Mouse (Mus musculus) intestine, embryonic 15.5 days (tissue): Measurements from ENCODE around the gene Spop. TPM values are rescaled to one million over a fixed set of nuclear protein-coding genes. Genes with fewer than 3 reads are reported as not detected.

Experiments
- ATAC-seq: fragments of 200-750 bp; cut with Nextera tagmentation; 2 replicates; pipeline ENCODE4 v1.8.0; 2017; ENCODE audit warnings: moderate TSS enrichment, moderate library complexity
- H3K27ac ChIP-seq: fragments of 300-500 bp; sonication (generic); 2 replicates; pipeline ENCODE4 v1.5.1; 2015; ENCODE audit warnings: mild to moderate bottlenecking, inconsistent platforms
- H3K27me3 ChIP-seq: fragments of 300-500 bp; sonication (generic); replicated peaks from 2 replicates; pipeline ENCODE4 v1.6.1; 2015; ENCODE audit warnings: inconsistent platforms
- H3K36me3 ChIP-seq: fragments of 300-500 bp; sonication (generic); 2 replicates; pipeline ENCODE4 v1.6.1; 2015; ENCODE audit warnings: inconsistent platforms
- H3K4me1 ChIP-seq: fragments of 300-500 bp; sonication (generic); replicated peaks from 2 replicates; pipeline ENCODE4 v1.6.1; 2015; ENCODE audit warnings: inconsistent platforms
- H3K4me2 ChIP-seq: fragments of 300-500 bp; sonication (generic); replicated peaks from 2 replicates; pipeline ENCODE4 v1.6.1; 2015; ENCODE audit warnings: mild to moderate bottlenecking, inconsistent platforms
- H3K4me3 ChIP-seq: fragments of 300-500 bp; sonication (generic); replicated peaks from 2 replicates; pipeline ENCODE4 v1.5.1; 2015; ENCODE audit warnings: inconsistent platforms
- H3K9ac ChIP-seq: fragments of 300-500 bp; sonication (generic); 2 replicates; pipeline ENCODE4 v1.6.1; 2015; ENCODE audit warnings: inconsistent platforms
- H3K9me3 ChIP-seq: fragments of 300-500 bp; sonication (generic); 2 replicates; pipeline ENCODE4 v1.6.1; 2016; ENCODE audit warnings: inconsistent platforms
- WGBS: fragments of 180-500 bp; shearing (Covaris S2); methylation state at CpG from one replicate; pipeline ENCODE4 v1.1.7; 2015; 5-methylcytosine and 5-hydroxymethylcytosine counted together
- polyA plus RNA-seq: library from polyadenylated mRNA; unstranded; fragments of >200 nt; fragmentation: Nextera tagmentation; extraction: Ambion mirVana; gene quantifications from 2 replicates; pipeline ENCODE4 v1.2.1, GENCODE M21; 2015

The Spop gene
- polyA plus RNA-seq, 1 experiment from 2014 or later = 130 TPM

GRCm38 (mm10) chr11:95507785-95508184, 93.9 kb downstream of the Spop start:
- Histone ChIP-seq H3K27me3 (peaks cover 13% of the 10 kb centered on the region), H3K9me3 (no peaks in the 10 kb centered on the region), H3K4me3 (no peak overlapping the region), H3K27ac (no peak overlapping the region), H3K4me1 (peaks cover 11% of the 10 kb centered on the region), H3K4me2 (no peak overlapping the region), H3K9ac (no peak overlapping the region), H3K36me3 (no peaks in the 10 kb centered on the region)
- WGBS = 72% methylated on average over 5 of the region's 5 CpGs
- ATAC-seq = no peak

DNA sequence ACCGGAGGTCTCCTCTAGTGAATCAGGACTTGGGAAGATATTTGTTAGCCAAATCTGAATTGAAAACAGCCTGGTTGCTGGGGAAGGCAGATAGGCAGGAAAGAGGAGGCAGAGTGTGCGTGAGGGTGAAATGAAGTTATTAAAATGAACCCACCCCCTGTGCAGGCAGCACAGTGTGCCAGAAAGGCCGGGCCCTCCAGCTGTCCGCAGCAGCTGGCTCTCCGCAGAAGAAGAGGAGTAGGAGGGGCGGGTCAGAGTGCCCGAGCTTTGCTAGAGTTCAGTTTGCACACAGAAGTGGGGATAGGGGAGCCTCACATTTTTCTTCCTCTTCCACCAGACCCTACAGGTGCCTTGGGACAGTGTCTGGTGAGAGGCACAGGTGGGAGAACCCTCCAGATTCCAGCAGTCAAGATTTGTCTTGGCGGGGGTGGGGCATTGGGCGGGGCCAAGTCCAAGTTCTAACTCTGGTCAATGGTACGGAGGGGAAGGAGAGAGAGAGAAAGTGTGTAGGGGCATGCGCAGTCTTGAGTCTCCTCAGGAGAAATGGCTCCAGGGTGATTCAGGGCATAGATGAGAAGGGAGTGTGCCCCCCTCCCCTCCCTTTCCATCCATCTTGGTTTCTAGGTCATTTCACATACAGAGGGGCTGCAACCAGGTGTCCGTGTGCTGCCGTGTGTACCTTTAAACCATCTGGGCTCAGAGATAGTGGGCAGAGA, 94.5 kb downstream of the Spop start:
- Histone ChIP-seq H3K4me2 (peak overlapping the region; percentile 48), H3K27ac (no peak overlapping the region), H3K4me3 (no peak overlapping the region), H3K4me1 (peaks cover 12% of the 10 kb centered on the region), H3K36me3 (no peaks in the 10 kb centered on the region), H3K9me3 (no peaks in the 10 kb centered on the region), H3K27me3 (peaks cover 19% of the 10 kb centered on the region), H3K9ac (no peak overlapping the region)
- ATAC-seq = 0 out of 2 replicates have a peak, but pooled peaks have one; percentile 24
- 40% methylated on average over 13 of the region's 13 CpGs for WGBS

GRCm38 (mm10) chr11:95509126-95509717, 95.3 kb downstream of the Spop start:
- WGBS = 67% methylated on average over 6 of the region's 6 CpGs
- Histone ChIP-seq H3K27ac (no peak overlapping the region), H3K9ac (no peak overlapping the region), H3K27me3 (peaks cover 27% of the 10 kb centered on the region), H3K36me3 (no peaks in the 10 kb centered on the region), H3K4me1 (peaks cover 19% of the 10 kb centered on the region), H3K4me2 (no peak overlapping the region), H3K4me3 (no peak overlapping the region), H3K9me3 (no peaks in the 10 kb centered on the region)
- no peak for ATAC-seq

DNA sequence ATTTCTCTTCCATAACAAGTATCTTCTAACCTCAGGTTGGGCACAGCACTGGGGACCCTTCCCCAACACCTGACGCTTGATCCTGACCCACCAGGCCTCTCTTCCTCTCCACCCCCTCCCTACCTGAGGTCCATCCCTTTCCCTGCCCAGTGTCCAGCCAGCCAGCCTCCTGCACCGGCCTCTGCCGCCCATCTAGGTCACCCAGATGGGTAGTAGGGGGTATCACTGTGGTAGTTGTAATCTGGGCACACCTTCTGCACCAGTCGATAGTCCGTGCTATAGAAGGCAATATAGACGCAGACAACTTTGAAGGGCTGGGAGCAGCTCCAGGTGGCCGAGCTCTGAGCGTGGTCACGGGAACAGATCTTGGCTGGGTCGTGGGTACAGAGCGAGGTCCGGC, 96.8 kb downstream of the Spop start:
- no peak overlapping the region for H3K4me2 ChIP-seq
- no peak overlapping the region for H3K27ac ChIP-seq
- WGBS = 90% methylated on average over 12 of the region's 12 CpGs
- no peaks in the 10 kb centered on the region for H3K36me3 ChIP-seq
- no peaks in the 10 kb centered on the region for H3K9me3 ChIP-seq
- no peak for ATAC-seq
- peaks cover 39% of the 10 kb centered on the region for H3K27me3 ChIP-seq
- H3K4me3 ChIP-seq = no peak overlapping the region
- no peak overlapping the region for H3K9ac ChIP-seq
- peaks cover 29% of the 10 kb centered on the region for H3K4me1 ChIP-seq

- H3K36me3 ChIP-seq = no peaks in the 10 kb centered on the region
- no peak for ATAC-seq
- no peak overlapping the region for H3K4me2 ChIP-seq
- no peak overlapping the region for H3K4me3 ChIP-seq
- WGBS = 80% methylated on average over 1 of the region's 1 CpGs
- H3K27ac ChIP-seq = no peak overlapping the region
- H3K9me3 ChIP-seq = no peaks in the 10 kb centered on the region
- H3K4me1 ChIP-seq = peaks cover 29% of the 10 kb centered on the region
- H3K27me3 ChIP-seq = peaks cover 49% of the 10 kb centered on the region
- H3K9ac ChIP-seq = no peak overlapping the region
Measured at GRCm38 (mm10) chr11:95511919-95512318, 98.0 kb downstream of the Spop start.

GRCm38 (mm10) chr11:95512383-95512782, 98.5 kb downstream of the Spop start:
- peaks cover 29% of the 10 kb centered on the region for H3K4me1 ChIP-seq
- no peak for ATAC-seq
- H3K4me3 ChIP-seq = no peak overlapping the region
- H3K9ac ChIP-seq = no peak overlapping the region
- no peaks in the 10 kb centered on the region for H3K9me3 ChIP-seq
- H3K27me3 ChIP-seq = peaks cover 54% of the 10 kb centered on the region
- H3K4me2 ChIP-seq = no peak overlapping the region
- no peaks in the 10 kb centered on the region for H3K36me3 ChIP-seq
- H3K27ac ChIP-seq = no peak overlapping the region
- WGBS = 69% methylated on average over 6 of the region's 6 CpGs

- no peaks in the 10 kb centered on the region for H3K9me3 ChIP-seq
- under 1% methylated on average over 60 of the region's 66 CpGs for WGBS
- peaks cover 22% of the 10 kb centered on the region for H3K4me1 ChIP-seq
- H3K27ac ChIP-seq = no peak overlapping the region
- peak overlapping the region; percentile 55 for H3K4me3 ChIP-seq
- peaks cover 54% of the 10 kb centered on the region for H3K27me3 ChIP-seq
- H3K4me2 ChIP-seq = peak overlapping the region; percentile 94
- H3K36me3 ChIP-seq = no peaks in the 10 kb centered on the region
- H3K9ac ChIP-seq = peak overlapping the region; percentile 26
- ATAC-seq = peak; percentile 16
Measured at GRCm38 (mm10) chr11:95513461-95514297, 99.8 kb downstream of the Spop start.

GRCm38 (mm10) chr11:95514298-95514861, 100.5 kb downstream of the Spop start, which contains the start of gene Nxph3:
Nxph3 (minus strand) TSS chr11:95514570.
- peak within 1 kb of the TSS; percentile 55 for H3K4me3 ChIP-seq
- H3K4me2 ChIP-seq = peak within 1 kb of the TSS; percentile 94
- peak within 1 kb of the TSS; percentile 26 for H3K9ac ChIP-seq
- no peaks in the 10 kb centered on the region for H3K9me3 ChIP-seq
- no peak within 1 kb of the TSS for H3K27ac ChIP-seq
- WGBS = under 1% methylated on average over 66 of the region's 66 CpGs
- H3K36me3 ChIP-seq = no peaks in the 10 kb centered on the region
- peaks cover 18% of the 10 kb centered on the region for H3K4me1 ChIP-seq
- peaks cover 51% of the 10 kb centered on the region for H3K27me3 ChIP-seq
- peak; percentile 76 for ATAC-seq

- WGBS = 54% methylated on average over 17 of the region's 17 CpGs
- 0 out of 2 replicates have a peak overlapping the region, but pooled peaks have one; percentile 94 for H3K4me2 ChIP-seq
- H3K9ac ChIP-seq = no peak overlapping the region
- no peak overlapping the region for H3K4me3 ChIP-seq
- no peak overlapping the region for H3K27ac ChIP-seq
- H3K36me3 ChIP-seq = no peaks in the 10 kb centered on the region
- H3K9me3 ChIP-seq = no peaks in the 10 kb centered on the region
- ATAC-seq = no peak
- peaks cover 18% of the 10 kb centered on the region for H3K4me1 ChIP-seq
- H3K27me3 ChIP-seq = peaks cover 51% of the 10 kb centered on the region
Measured at GRCm38 (mm10) chr11:95515376-95516323, 101.8 kb downstream of the Spop start.

DNA sequence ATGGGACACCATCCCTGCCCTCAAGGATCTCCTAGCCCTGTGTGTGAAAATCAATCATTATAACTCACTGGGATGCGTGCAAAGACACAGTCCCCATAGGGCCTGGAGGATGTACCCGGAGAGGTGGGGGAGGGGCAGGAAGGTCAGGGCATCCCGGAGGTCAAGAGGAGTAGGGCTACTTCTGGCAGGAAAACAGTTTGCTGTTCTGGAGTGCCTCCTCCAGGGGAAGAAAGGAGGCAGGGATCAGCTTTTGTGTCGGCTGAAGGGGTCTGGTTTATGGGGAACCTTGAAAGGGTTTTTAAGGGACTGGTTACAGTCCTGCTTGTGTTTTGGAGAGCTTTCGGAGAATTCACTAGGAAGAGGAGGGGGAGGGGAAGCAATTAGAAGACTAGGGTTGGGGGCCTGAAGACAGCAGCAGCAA, 102.6 kb downstream of the Spop start:
- Histone ChIP-seq H3K4me1 (peaks cover 18% of the 10 kb centered on the region), H3K9me3 (no peaks in the 10 kb centered on the region), H3K9ac (no peak overlapping the region), H3K36me3 (no peaks in the 10 kb centered on the region), H3K4me2 (no peak overlapping the region), H3K4me3 (no peak overlapping the region), H3K27me3 (peaks cover 49% of the 10 kb centered on the region), H3K27ac (no peak overlapping the region)
- WGBS = 10% methylated on average over 5 of the region's 5 CpGs
- ATAC-seq = no peak

GRCm38 (mm10) chr11:95517162-95517561, 103.3 kb downstream of the Spop start:
- Histone ChIP-seq H3K4me1 (peaks cover 20% of the 10 kb centered on the region), H3K27ac (no peak overlapping the region), H3K9me3 (no peaks in the 10 kb centered on the region), H3K4me2 (no peak overlapping the region), H3K9ac (no peak overlapping the region), H3K36me3 (no peaks in the 10 kb centered on the region), H3K27me3 (peaks cover 48% of the 10 kb centered on the region), H3K4me3 (no peak overlapping the region)
- 56% methylated on average over 6 of the region's 6 CpGs for WGBS
- ATAC-seq = no peak
